Mouse (Mus musculus): ENCODE measurements at regions not wholly inside any gene's neighbourhood (a gene's known extent, or its start where the extent isn't known, plus 50 kb on each side); places are given as distances from the start of the nearest gene placed in this dataset.

DNA sequence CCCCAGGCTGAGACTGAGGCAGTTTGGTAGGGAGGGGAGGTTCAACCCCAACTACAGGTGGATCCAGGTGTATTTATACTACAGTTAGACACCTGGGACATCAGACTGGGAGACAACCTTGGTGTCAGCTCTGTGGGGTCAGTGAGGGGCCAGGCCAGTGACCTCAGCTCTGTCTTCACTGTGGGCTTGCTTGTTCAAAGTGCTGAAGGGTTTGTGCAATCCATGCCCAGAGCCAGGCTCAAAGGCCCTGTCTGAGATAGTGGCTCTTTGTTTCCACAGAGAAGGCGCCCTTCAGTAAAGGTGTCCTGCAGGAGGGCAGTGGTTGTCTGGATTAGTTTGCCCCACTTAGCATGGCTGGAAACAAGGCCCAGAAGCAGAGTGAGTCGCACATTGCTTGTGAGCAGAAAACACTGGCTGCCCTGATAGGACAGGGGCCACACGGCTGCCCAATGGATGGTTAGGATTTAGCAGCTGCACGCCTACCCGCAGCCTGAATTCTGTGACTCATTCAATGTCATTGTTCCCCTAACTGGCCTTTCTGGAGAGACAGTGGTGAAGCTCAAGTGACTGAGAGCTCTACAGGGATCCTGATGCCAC is 154.7 kb downstream of the Cdh26 start:
- WGBS = 73% methylated on average over 5 of the region's 5 CpGs
- Histone ChIP-seq H3K4me3 (ENCODE audit: insufficient read depth, low read depth, low read length) (no peak overlapping the region), H3K4me1 (ENCODE audit: control insufficient read depth, insufficient read depth, low read length) (peaks cover 19% of the 10 kb centered on the region), H3K27ac (ENCODE audit: insufficient read depth, low read depth, low read length) (no peak overlapping the region)
- no peak for TF ChIP-seq POLR2A (IDR thresholded peaks at IDR 0.05; ENCODE audit: insufficient read depth, low read depth, low read length)
- no peak for TF ChIP-seq CTCF (IDR thresholded peaks at IDR 0.05; ENCODE audit: insufficient read depth, low read depth, low read length)

DNA sequence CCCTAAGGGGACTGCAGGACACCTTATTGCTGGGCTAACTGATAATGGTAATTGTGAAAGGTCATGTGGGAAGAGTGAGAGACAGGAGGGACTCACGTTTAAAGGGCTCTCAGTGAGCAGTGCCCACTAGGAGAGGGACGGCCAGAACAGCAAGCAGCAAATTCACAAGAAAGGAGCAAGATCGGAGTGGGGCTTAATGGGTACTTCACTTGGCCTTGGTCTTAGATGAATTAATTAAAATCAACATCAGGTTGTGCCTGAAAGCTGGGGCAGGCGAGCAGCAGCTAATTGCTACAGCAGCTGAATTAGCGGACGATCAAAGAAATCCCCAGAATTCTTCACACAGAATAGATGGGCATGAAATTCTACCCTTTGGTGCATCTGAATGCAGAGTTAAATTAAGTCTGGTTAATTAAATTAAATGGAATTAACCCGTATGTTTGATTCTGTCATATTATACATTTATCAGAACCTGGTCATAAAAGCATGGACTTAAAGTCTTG is 156.9 kb downstream of the Cdh26 start:
- no peak overlapping the region for H3K4me3 ChIP-seq (ENCODE audit: insufficient read depth, low read depth, low read length)
- 69% methylated on average over 7 of the region's 7 CpGs for WGBS
- peaks cover 9% of the 10 kb centered on the region for H3K4me1 ChIP-seq (ENCODE audit: control insufficient read depth, insufficient read depth, low read length)
- H3K27ac ChIP-seq (ENCODE audit: insufficient read depth, low read depth, low read length) = no peak overlapping the region
- no peak for TF ChIP-seq POLR2A (IDR thresholded peaks at IDR 0.05; ENCODE audit: insufficient read depth, low read depth, low read length)
- no peak for TF ChIP-seq CTCF (IDR thresholded peaks at IDR 0.05; ENCODE audit: insufficient read depth, low read depth, low read length)

DNA sequence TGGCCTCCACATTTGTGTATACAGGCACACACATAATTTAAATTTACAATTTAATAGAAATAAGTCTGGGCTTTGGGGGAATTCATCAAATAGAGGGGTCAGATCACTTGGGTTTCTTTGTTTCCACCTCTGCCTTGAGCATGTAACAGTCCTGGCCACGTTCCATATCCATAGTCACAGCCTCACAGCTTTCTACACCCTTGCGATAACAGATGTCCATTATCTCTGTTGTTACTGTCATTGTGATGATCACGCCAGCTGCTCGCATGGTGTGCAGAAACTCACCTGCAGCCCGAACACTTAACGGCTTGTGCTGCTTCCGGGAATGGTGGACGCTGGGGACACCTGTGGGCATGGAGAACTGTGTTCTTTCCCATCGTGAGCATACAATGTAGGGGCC is 163.4 kb downstream of the Cdh26 start:
- TF ChIP-seq POLR2A (IDR thresholded peaks at IDR 0.05; ENCODE audit: insufficient read depth, low read depth, low read length) = no peak
- TF ChIP-seq CTCF (IDR thresholded peaks at IDR 0.05; ENCODE audit: insufficient read depth, low read depth, low read length) = no peak
- peaks cover 19% of the 10 kb centered on the region for H3K4me1 ChIP-seq (ENCODE audit: control insufficient read depth, insufficient read depth, low read length)
- no peak overlapping the region for H3K27ac ChIP-seq (ENCODE audit: insufficient read depth, low read depth, low read length)
- 71% methylated on average over 9 of the region's 9 CpGs for WGBS
- H3K4me3 ChIP-seq (ENCODE audit: insufficient read depth, low read depth, low read length) = no peak overlapping the region

DNA sequence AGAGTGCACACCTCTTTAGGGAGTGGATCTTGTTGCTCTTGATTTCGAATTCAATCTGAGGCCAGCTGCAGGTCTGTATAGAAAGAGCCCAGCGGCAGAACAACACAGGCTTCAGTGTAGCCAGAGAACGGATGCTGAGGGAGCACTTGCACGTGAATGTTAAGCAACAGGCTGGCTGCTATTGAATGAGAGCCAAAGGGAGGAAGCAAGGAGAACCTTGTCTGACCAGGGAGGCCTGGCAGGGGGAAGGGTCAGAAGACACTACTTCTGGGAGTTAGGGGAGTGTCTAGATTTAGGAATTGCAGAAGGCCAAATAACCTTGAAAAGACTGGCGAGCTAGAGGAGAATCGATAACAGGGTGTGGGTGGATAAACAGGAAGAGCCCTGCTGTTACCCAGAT is 163.8 kb downstream of the Cdh26 start:
- peaks cover 21% of the 10 kb centered on the region for H3K4me1 ChIP-seq (ENCODE audit: control insufficient read depth, insufficient read depth, low read length)
- H3K4me3 ChIP-seq (ENCODE audit: insufficient read depth, low read depth, low read length) = no peak overlapping the region
- 31% methylated on average over 6 of the region's 6 CpGs for WGBS
- TF ChIP-seq POLR2A (IDR thresholded peaks at IDR 0.05; ENCODE audit: insufficient read depth, low read depth, low read length) = no peak
- H3K27ac ChIP-seq (ENCODE audit: insufficient read depth, low read depth, low read length) = no peak overlapping the region

GRCm38 (mm10) chr2:178596312-178597083 is 166.2 kb downstream of the Cdh26 start:
- Histone ChIP-seq H3K4me1 (ENCODE audit: control insufficient read depth, insufficient read depth, low read length) (peaks cover 18% of the 10 kb centered on the region), H3K27ac (ENCODE audit: insufficient read depth, low read depth, low read length) (no peak overlapping the region), H3K4me3 (ENCODE audit: insufficient read depth, low read depth, low read length) (no peak overlapping the region)
- 38% methylated on average over 16 of the region's 16 CpGs for WGBS
- TF ChIP-seq CTCF (IDR thresholded peaks at IDR 0.05; ENCODE audit: insufficient read depth, low read depth, low read length) = no peak
- TF ChIP-seq POLR2A (IDR thresholded peaks at IDR 0.05; ENCODE audit: insufficient read depth, low read depth, low read length) = no peak

GRCm38 (mm10) chr2:178597084-178597470 is 166.7 kb downstream of the Cdh26 start:
- no peak overlapping the region for H3K27ac ChIP-seq (ENCODE audit: insufficient read depth, low read depth, low read length)
- H3K4me1 ChIP-seq (ENCODE audit: control insufficient read depth, insufficient read depth, low read length) = peaks cover 18% of the 10 kb centered on the region
- H3K4me3 ChIP-seq (ENCODE audit: insufficient read depth, low read depth, low read length) = no peak overlapping the region
- TF ChIP-seq POLR2A (IDR thresholded peaks at IDR 0.05; ENCODE audit: insufficient read depth, low read depth, low read length) = no peak
- TF ChIP-seq CTCF (IDR thresholded peaks at IDR 0.05; ENCODE audit: insufficient read depth, low read depth, low read length) = no peak
- 61% methylated on average over 7 of the region's 7 CpGs for WGBS

GRCm38 (mm10) chr2:178598371-178598770 is 168.0 kb downstream of the Cdh26 start:
- Histone ChIP-seq H3K27ac (ENCODE audit: insufficient read depth, low read depth, low read length) (no peak overlapping the region), H3K4me3 (ENCODE audit: insufficient read depth, low read depth, low read length) (no peak overlapping the region), H3K4me1 (ENCODE audit: control insufficient read depth, insufficient read depth, low read length) (peaks cover 12% of the 10 kb centered on the region)
- 95% methylated on average over 5 of the region's 5 CpGs for WGBS
- no peak for TF ChIP-seq POLR2A (IDR thresholded peaks at IDR 0.05; ENCODE audit: insufficient read depth, low read depth, low read length)
- no peak for TF ChIP-seq CTCF (IDR thresholded peaks at IDR 0.05; ENCODE audit: insufficient read depth, low read depth, low read length)

GRCm38 (mm10) chr2:178598836-178599235 is 168.5 kb downstream of the Cdh26 start:
- WGBS = 89% methylated on average over 3 of the region's 3 CpGs
- Histone ChIP-seq H3K4me3 (ENCODE audit: insufficient read depth, low read depth, low read length) (no peak overlapping the region), H3K27ac (ENCODE audit: insufficient read depth, low read depth, low read length) (no peak overlapping the region), H3K4me1 (ENCODE audit: control insufficient read depth, insufficient read depth, low read length) (peaks cover 11% of the 10 kb centered on the region)
- TF ChIP-seq POLR2A (IDR thresholded peaks at IDR 0.05; ENCODE audit: insufficient read depth, low read depth, low read length) (no peak), CTCF (IDR thresholded peaks at IDR 0.05; ENCODE audit: insufficient read depth, low read depth, low read length) (no peak)

GRCm38 (mm10) chr2:178603443-178603842 is 173.1 kb downstream of the Cdh26 start:
- Histone ChIP-seq H3K4me3 (ENCODE audit: insufficient read depth, low read depth, low read length) (no peak overlapping the region), H3K27ac (ENCODE audit: insufficient read depth, low read depth, low read length) (no peak overlapping the region), H3K4me1 (ENCODE audit: control insufficient read depth, insufficient read depth, low read length) (peaks cover 5% of the 10 kb centered on the region)
- TF ChIP-seq CTCF (IDR thresholded peaks at IDR 0.05; ENCODE audit: insufficient read depth, low read depth, low read length) (no peak), POLR2A (IDR thresholded peaks at IDR 0.05; ENCODE audit: insufficient read depth, low read depth, low read length) (no peak)
- WGBS = 96% methylated on average over 2 of the region's 2 CpGs
